Mouse (Mus musculus): ENCODE data around the gene Slc25a30. TPM values are rescaled to one million over a fixed set of nuclear protein-coding genes. Genes with fewer than 3 reads are reported as not detected.

Slc25a30 gene
- polyA plus RNA-seq, 1 experiment from 2014 or later, result 1.8 TPM

DNA sequence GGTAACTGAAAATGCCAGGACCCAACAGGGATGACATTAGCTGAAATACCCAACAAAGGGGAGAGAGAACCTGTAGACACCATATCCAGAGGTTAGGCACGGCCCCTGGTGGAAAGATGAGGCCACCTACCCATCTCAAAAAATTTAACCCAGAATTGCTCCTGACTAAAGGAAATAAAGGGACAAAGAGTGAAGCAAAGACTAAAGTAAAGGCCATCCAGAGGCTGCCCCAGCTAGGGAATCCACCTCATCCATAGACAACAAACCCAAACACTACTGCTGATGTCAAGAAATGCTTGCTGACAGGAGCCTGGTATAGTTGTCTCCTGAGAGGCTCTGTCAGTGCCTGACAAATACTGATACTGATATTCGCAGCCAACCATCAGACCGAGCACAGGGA, 75.1 kb downstream of the Slc25a30 start:
- no peak overlapping the region for H3K4me3 ChIP-seq (replicated peaks)
- 87% methylated on average over 3 of the region's 3 CpGs for WGBS (ENCODE audit: insufficient replicate concordance)
- no peaks in the 10 kb centered on the region for H3K27me3 ChIP-seq
- H3K4me1 ChIP-seq (replicated peaks), result no peaks in the 10 kb centered on the region
- H3K4me2 ChIP-seq, result no peak overlapping the region
- no peak for ATAC-seq (ENCODE audit: insufficient read depth)
- peaks cover 85% of the 10 kb centered on the region for H3K36me3 ChIP-seq (replicated peaks)
- no peaks in the 10 kb centered on the region for H3K9me3 ChIP-seq (replicated peaks)
- no peak overlapping the region for H3K27ac ChIP-seq (replicated peaks)
- H3K9ac ChIP-seq, result no peak overlapping the region

Other genes starting within 250 kb of the Slc25a30 start
- not detected in 2 replicates for gene Spert, start 193.9 kb downstream of the Slc25a30 start, polyA plus RNA-seq (2015; fragmentation: Nextera tagmentation; extraction: Ambion mirVana)
- gene Erich6b, start 144.8 kb downstream of the Slc25a30 start, polyA plus RNA-seq (2015; fragmentation: Nextera tagmentation; extraction: Ambion mirVana), result not detected in 2 replicates
- 6.9 and 7.1 TPM in 2 replicates for gene Cog3, start 32.5 kb downstream of the Slc25a30 start, polyA plus RNA-seq (2015; fragmentation: Nextera tagmentation; extraction: Ambion mirVana)
- 470 and 547 TPM in 2 replicates for gene Tpt1, start 58.1 kb upstream of the Slc25a30 start, polyA plus RNA-seq (2015; fragmentation: Nextera tagmentation; extraction: Ambion mirVana)
- gene Kctd4, start 168.0 kb upstream of the Slc25a30 start, polyA plus RNA-seq (2015; fragmentation: Nextera tagmentation; extraction: Ambion mirVana), result 0.14 and 0.21 TPM in 2 replicates
- gene Gtf2f2, start 223.8 kb upstream of the Slc25a30 start, polyA plus RNA-seq (2015; fragmentation: Nextera tagmentation; extraction: Ambion mirVana), result 18.0 and 19.4 TPM in 2 replicates